Mouse (Mus musculus) macrophage (primary cell): Measurements from ENCODE around the gene Dusp10. TPM values are rescaled to one million over a fixed set of nuclear protein-coding genes. Genes with fewer than 3 reads are reported as not detected.

Experiments used
- H3K27ac ChIP-seq: fragments of 350-480 bp; formaldehyde crosslinking; 2 replicates; pipeline ENCODE4 v1.9.0; 2021
- H3K36me3 ChIP-seq: fragments of 350-480 bp; formaldehyde crosslinking; 2 replicates; pipeline ENCODE4 v1.9.0; 2021; ENCODE audit errors: inconsistent target
- H3K4me3 ChIP-seq: fragments of 350-480 bp; formaldehyde crosslinking; 2 replicates; pipeline ENCODE4 v1.9.0; 2021; ENCODE audit errors: inconsistent target
- H3K79me2 ChIP-seq: fragments of 350-480 bp; formaldehyde crosslinking; 2 replicates; pipeline ENCODE4 v1.9.0; 2021; ENCODE audit errors: inconsistent target
- WGBS: methylation state at CpG from one replicate; pipeline ENCODE4 v1.1.7; 2026; ENCODE audit warnings: inconsistent platforms; ENCODE audit not compliant: missing documents; 5-methylcytosine and 5-hydroxymethylcytosine counted together
- polyA plus RNA-seq: library from polyadenylated mRNA; stranded (reverse); fragments of 250-400 nt; gene quantifications from 3 replicates; pipeline ENCODE4 v1.2.4, GENCODE M21; 2018; ENCODE audit warnings: inconsistent platforms

The Dusp10 gene
- polyA plus RNA-seq, 1 experiment from 2014 or later = 1.5 TPM

- H3K36me3 ChIP-seq = no peaks in the 10 kb centered on the region
- H3K27ac ChIP-seq = no peak overlapping the region
- no peaks in the 10 kb centered on the region for H3K79me2 ChIP-seq
- WGBS = 95% methylated on average over 10 of the region's 10 CpGs
- H3K4me3 ChIP-seq = no peak overlapping the region
Measured at GRCm38 (mm10) chr1:184039301-184039700, 26.2 kb downstream of the Dusp10 start.

GRCm38 (mm10) chr1:184040181-184040580, 27.1 kb downstream of the Dusp10 start:
- H3K79me2 ChIP-seq = no peaks in the 10 kb centered on the region
- 97% methylated on average over 11 of the region's 11 CpGs for WGBS
- H3K27ac ChIP-seq = no peak overlapping the region
- H3K36me3 ChIP-seq = no peaks in the 10 kb centered on the region
- H3K4me3 ChIP-seq = no peak overlapping the region

GRCm38 (mm10) chr1:184040906-184041305, 27.8 kb downstream of the Dusp10 start:
- Histone ChIP-seq H3K36me3 (no peaks in the 10 kb centered on the region), H3K27ac (no peak overlapping the region), H3K79me2 (no peaks in the 10 kb centered on the region), H3K4me3 (no peak overlapping the region)
- WGBS = 100% methylated on average over 1 of the region's 1 CpGs

- Histone ChIP-seq H3K36me3 (no peaks in the 10 kb centered on the region), H3K27ac (no peak overlapping the region), H3K79me2 (no peaks in the 10 kb centered on the region), H3K4me3 (no peak overlapping the region)
- WGBS = 91% methylated on average over 8 of the region's 9 CpGs
Measured at GRCm38 (mm10) chr1:184041778-184042573, 28.9 kb downstream of the Dusp10 start.

- Histone ChIP-seq H3K27ac (no peak overlapping the region), H3K79me2 (no peaks in the 10 kb centered on the region), H3K36me3 (no peaks in the 10 kb centered on the region), H3K4me3 (no peak overlapping the region)
- WGBS = 73% methylated on average over 9 of the region's 9 CpGs
Measured at GRCm38 (mm10) chr1:184042745-184043144, 29.6 kb downstream of the Dusp10 start.

GRCm38 (mm10) chr1:184043391-184043790, 30.3 kb downstream of the Dusp10 start:
- H3K27ac ChIP-seq = no peak overlapping the region
- no peak overlapping the region for H3K4me3 ChIP-seq
- WGBS = 96% methylated on average over 5 of the region's 6 CpGs
- no peaks in the 10 kb centered on the region for H3K36me3 ChIP-seq
- H3K79me2 ChIP-seq = no peaks in the 10 kb centered on the region

GRCm38 (mm10) chr1:184046070-184046677, 33.1 kb downstream of the Dusp10 start:
- 80% methylated on average over 5 of the region's 6 CpGs for WGBS

GRCm38 (mm10) chr1:184047818-184048217, 34.7 kb downstream of the Dusp10 start:
- no peaks in the 10 kb centered on the region for H3K36me3 ChIP-seq
- H3K27ac ChIP-seq = no peak overlapping the region
- no peaks in the 10 kb centered on the region for H3K79me2 ChIP-seq
- 79% methylated on average over 9 of the region's 9 CpGs for WGBS
- H3K4me3 ChIP-seq = no peak overlapping the region

More at GRCm38 (mm10) chr1:184046070-184046677, 33.1 kb downstream of the Dusp10 start:
- Histone ChIP-seq H3K4me3 (no peak overlapping the region), H3K27ac (no peak overlapping the region), H3K79me2 (no peaks in the 10 kb centered on the region), H3K36me3 (no peaks in the 10 kb centered on the region)

GRCm38 (mm10) chr1:184048675-184049418, 35.7 kb downstream of the Dusp10 start:
- Histone ChIP-seq H3K27ac (peak overlapping the region; percentile 5), H3K4me3 (peak overlapping the region; percentile 38), H3K79me2 (no peaks in the 10 kb centered on the region), H3K36me3 (no peaks in the 10 kb centered on the region)
- 9% methylated on average over 10 of the region's 10 CpGs for WGBS

GRCm38 (mm10) chr1:184051286-184051685, 38.2 kb downstream of the Dusp10 start:
- Histone ChIP-seq H3K79me2 (no peaks in the 10 kb centered on the region), H3K36me3 (no peaks in the 10 kb centered on the region), H3K27ac (no peak overlapping the region), H3K4me3 (no peak overlapping the region)
- 100% methylated on average over 1 of the region's 1 CpGs for WGBS

GRCm38 (mm10) chr1:184051824-184052223, 38.7 kb downstream of the Dusp10 start:
- Histone ChIP-seq H3K79me2 (no peaks in the 10 kb centered on the region), H3K36me3 (no peaks in the 10 kb centered on the region), H3K4me3 (no peak overlapping the region), H3K27ac (no peak overlapping the region)
- WGBS = 94% methylated on average over 6 of the region's 6 CpGs

- H3K27ac ChIP-seq = no peak overlapping the region
- H3K36me3 ChIP-seq = no peaks in the 10 kb centered on the region
- no peaks in the 10 kb centered on the region for H3K79me2 ChIP-seq
- H3K4me3 ChIP-seq = no peak overlapping the region
- 68% methylated on average over 4 of the region's 4 CpGs for WGBS
Measured at GRCm38 (mm10) chr1:184052331-184052730, 39.2 kb downstream of the Dusp10 start.

GRCm38 (mm10) chr1:184053141-184053540, 40.0 kb downstream of the Dusp10 start:
- H3K79me2 ChIP-seq = no peaks in the 10 kb centered on the region
- H3K36me3 ChIP-seq = no peaks in the 10 kb centered on the region
- WGBS = 37% methylated on average over 4 of the region's 4 CpGs
- H3K27ac ChIP-seq = no peak overlapping the region
- H3K4me3 ChIP-seq = no peak overlapping the region

- H3K27ac ChIP-seq = no peak overlapping the region
- no peak overlapping the region for H3K4me3 ChIP-seq
- H3K36me3 ChIP-seq = no peaks in the 10 kb centered on the region
- whole genome bisulfite sequencing = 93% methylated on average over 4 of the region's 4 CpGs
- H3K79me2 ChIP-seq = no peaks in the 10 kb centered on the region
Measured at GRCm38 (mm10) chr1:184053711-184054110, 40.6 kb downstream of the Dusp10 start.

GRCm38 (mm10) chr1:184054176-184054575, 41.1 kb downstream of the Dusp10 start:
- Histone ChIP-seq H3K79me2 (no peaks in the 10 kb centered on the region), H3K36me3 (no peaks in the 10 kb centered on the region), H3K4me3 (no peak overlapping the region)

More at GRCm38 (mm10) chr1:184054176-184054575, 41.1 kb downstream of the Dusp10 start:
- H3K27ac ChIP-seq = no peak overlapping the region
- WGBS = 95% methylated on average over 2 of the region's 2 CpGs
